Mouse (Mus musculus) cerebellum, adult 2 months (tissue): Measurements from ENCODE around the gene Cemip. TPM values are rescaled to one million over a fixed set of nuclear protein-coding genes. Genes with fewer than 3 reads are reported as not detected.
A peak's percentile ranks its signal among the peaks of the same experiment; 100 is the strongest.

Experiments
- DNase-seq, 2 experiments: peaks; one replicate each; pipeline ENCODE4 v3.0.0; 2021
- H3K27ac ChIP-seq: fragments of 200-500 bp; 2 replicates; pipeline ENCODE4 v1.5.1; 2012; ENCODE audit warnings: low read length, control low read depth, inconsistent platforms; ENCODE audit not compliant: insufficient read depth
- H3K27me3 ChIP-seq: fragments of 200-500 bp; 2 replicates; pipeline ENCODE4 v1.6.1; 2012; ENCODE audit warnings: inconsistent platforms, mild to moderate bottlenecking, low read length, moderate library complexity; ENCODE audit not compliant: control insufficient read depth, insufficient read depth
- H3K4me1 ChIP-seq: fragments of 200-500 bp; 2 replicates; pipeline ENCODE4 v1.6.1; 2011; ENCODE audit warnings: low read length; ENCODE audit not compliant: control insufficient read depth, insufficient read depth
- H3K4me3 ChIP-seq: fragments of 200-500 bp; replicated peaks from 2 replicates; pipeline ENCODE3; 2011; ENCODE audit warnings: mild to moderate bottlenecking, low read depth, low read length, control low read depth; ENCODE audit not compliant: insufficient read depth
- CTCF ChIP-seq: fragments of 200-500 bp; IDR thresholded peaks from 2 replicates; pipeline ENCODE4 v1.5.1; 2011; ENCODE audit warnings: low read depth, mild to moderate bottlenecking, control low read depth, low read length, moderate library complexity, borderline replicate concordance; ENCODE audit not compliant: insufficient read depth
- POLR2A ChIP-seq: fragments of 200-500 bp; IDR thresholded peaks from 2 replicates; pipeline ENCODE4 v1.6.1; 2011; ENCODE audit warnings: low read length, control low read depth, borderline replicate concordance; ENCODE audit not compliant: insufficient read depth
- WGBS: fragments of 180-500 bp; shearing (Covaris S2); methylation state at CpG from one replicate; pipeline ENCODE4 v1.1.7; 2018; 5-methylcytosine and 5-hydroxymethylcytosine counted together
- polyA plus RNA-seq: library from polyadenylated mRNA; depleted of rRNA; stranded (reverse); fragments of >200 nt; gene quantifications from 2 replicates; pipeline ENCODE4 v1.2.3, GENCODE M21; 2012

Cemip gene
- polyA plus RNA-seq, 1 experiment: 5.4 TPM

DNA sequence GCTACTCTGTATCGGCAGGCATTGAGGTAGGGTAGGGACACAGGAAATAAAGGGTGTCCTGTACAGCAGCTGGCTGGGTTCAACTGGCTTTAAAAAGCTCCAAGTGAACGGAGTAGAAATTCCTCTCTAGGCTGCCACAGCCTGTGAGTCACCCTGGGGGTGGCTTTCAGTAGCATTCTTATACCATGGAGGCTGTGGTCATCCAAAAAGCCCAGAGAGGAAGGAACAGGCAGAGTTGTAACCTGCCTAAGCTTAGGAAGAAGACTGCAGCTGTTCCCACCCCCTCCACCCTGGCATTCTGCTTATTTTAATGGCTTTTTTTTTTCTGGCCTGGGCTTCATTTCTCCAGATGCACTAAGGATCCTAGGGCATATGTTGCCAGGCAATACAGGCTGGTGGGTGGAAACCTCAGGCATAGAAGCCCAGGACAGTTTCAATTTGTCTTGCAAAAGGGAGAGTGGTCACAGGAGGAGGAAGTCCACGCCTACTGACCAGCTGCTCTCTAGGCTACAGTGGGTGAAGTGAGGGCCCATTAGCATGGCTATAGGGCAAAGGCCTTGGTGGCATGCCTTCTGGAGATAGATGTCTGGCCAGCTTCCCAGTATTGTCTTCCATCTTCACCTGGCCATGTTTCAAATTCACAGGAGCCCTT, 57.1 kb downstream of the Cemip start:
- DNase-seq: peak; percentile 58 to 80
- H3K27me3 ChIP-seq: no peaks in the 10 kb centered on the region
- no peak overlapping the region for H3K27ac ChIP-seq
- no peak overlapping the region for H3K4me3 ChIP-seq
- TF ChIP-seq POLR2A: no peak
- TF ChIP-seq CTCF: no peak
- WGBS: 55% methylated on average over 3 of the region's 3 CpGs
- peaks cover 24% of the 10 kb centered on the region for H3K4me1 ChIP-seq

DNA sequence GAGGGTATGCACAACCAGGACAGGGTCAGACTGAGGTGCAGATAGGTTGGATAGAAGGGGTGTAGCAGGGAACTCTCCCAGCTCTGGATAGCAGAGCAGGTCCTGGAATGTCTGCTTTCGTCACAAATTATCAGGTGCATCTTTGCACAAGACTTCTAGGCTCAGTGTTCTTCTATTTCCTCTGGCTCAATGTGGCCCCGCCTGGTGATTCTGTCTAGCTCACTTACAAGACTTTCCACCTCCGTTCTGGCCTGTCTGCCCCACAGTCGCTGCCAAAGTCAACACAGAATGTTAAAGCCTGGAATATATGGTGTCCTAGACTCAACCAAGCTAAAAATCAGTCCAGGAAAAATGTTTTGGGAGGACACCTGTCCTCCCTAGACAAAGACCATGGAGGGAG, 57.9 kb downstream of the Cemip start:
- no peak for DNase-seq
- TF ChIP-seq POLR2A: no peak
- no peak for TF ChIP-seq CTCF
- peaks cover 24% of the 10 kb centered on the region for H3K4me1 ChIP-seq
- no peaks in the 10 kb centered on the region for H3K27me3 ChIP-seq
- no peak overlapping the region for H3K4me3 ChIP-seq
- H3K27ac ChIP-seq: no peak overlapping the region
- WGBS: 82% methylated on average over 4 of the region's 4 CpGs

DNA sequence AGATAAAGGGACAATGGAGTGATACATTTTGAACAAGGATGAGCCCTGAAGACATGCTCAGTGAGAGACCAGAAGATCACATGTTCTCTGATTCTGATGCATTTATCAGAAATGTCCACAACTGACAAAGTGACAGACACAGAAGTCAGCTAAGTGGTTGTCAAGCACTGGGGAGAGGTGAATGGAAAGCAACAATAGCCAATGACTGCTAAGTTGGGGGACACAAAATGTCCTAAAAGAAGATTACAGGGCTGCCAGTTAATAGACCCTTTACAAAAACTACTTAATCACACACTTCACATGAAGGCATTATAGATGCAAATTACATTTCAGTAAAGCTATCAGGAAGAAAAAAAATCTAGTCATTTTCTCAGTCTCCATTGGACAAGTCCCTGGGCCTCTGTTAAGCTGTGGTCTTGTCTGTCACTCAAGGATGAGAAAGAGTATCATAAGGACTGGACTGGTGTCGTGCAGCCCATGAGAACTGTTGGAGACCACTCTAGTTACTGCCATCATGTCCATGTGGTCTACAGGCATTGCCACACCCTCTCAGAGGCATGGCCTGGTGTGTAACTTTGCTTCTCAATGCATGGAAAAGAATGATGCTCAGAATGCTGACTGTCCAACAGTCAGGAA, 59.2 kb downstream of the Cemip start:
- WGBS: 94% methylated on average over 1 of the region's 1 CpGs
- Histone ChIP-seq H3K4me3 (no peak overlapping the region), H3K4me1 (peaks cover 24% of the 10 kb centered on the region), H3K27me3 (no peaks in the 10 kb centered on the region), H3K27ac (no peak overlapping the region)
- DNase-seq: no peak
- no peak for TF ChIP-seq CTCF
- TF ChIP-seq POLR2A: no peak

DNA sequence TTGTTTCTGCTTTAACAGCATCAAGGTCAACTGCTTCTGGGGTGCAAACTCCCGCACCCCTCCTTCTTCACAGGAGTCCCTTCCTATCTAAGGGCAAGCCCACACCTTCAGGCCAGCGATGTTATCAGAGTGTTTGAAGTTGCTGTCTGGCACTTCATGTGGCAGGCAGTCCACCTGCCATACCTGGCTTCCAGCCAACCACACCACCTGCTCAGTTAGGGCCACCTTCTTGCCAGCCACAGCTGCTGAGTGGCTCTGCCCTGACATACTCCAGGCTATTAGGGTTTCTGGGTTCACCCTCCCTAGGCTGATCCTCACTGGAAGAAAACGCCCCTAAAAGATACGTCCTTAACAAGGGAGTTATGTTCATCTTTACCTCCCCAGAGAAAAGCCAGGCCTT, 60.2 kb downstream of the Cemip start:
- Histone ChIP-seq H3K27ac (no peak overlapping the region), H3K27me3 (no peaks in the 10 kb centered on the region), H3K4me1 (peaks cover 24% of the 10 kb centered on the region), H3K4me3 (no peak overlapping the region)
- WGBS: 40% methylated on average over 4 of the region's 4 CpGs
- DNase-seq: peak; percentile 83 to 86
- TF ChIP-seq POLR2A (no peak), CTCF (no peak)

DNA sequence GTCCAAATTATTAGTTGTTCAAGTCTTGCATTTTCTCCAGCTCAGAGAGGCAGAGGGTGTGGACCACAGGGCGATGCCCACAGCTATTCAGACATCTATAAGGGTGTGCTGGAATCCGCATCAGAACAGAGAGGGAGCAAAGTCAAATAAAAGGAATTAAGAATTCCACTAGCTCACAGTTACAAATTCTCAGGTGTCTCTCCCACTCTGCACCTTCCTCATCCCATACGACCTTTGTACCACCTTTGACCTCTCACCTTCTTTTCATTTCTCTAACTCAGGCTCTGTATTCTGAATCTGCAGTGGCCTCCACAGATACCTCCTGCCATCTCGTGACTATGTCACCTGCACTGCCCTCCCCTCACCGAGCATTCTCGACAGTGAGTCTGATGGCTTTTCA, 62.8 kb downstream of the Cemip start:
- no peaks in the 10 kb centered on the region for H3K27me3 ChIP-seq
- no peak overlapping the region for H3K4me3 ChIP-seq
- 89% methylated on average over 6 of the region's 6 CpGs for WGBS
- no peak for TF ChIP-seq CTCF
- TF ChIP-seq POLR2A: no peak
- H3K4me1 ChIP-seq: peaks cover 12% of the 10 kb centered on the region
- no peak for DNase-seq
- no peak overlapping the region for H3K27ac ChIP-seq

DNA sequence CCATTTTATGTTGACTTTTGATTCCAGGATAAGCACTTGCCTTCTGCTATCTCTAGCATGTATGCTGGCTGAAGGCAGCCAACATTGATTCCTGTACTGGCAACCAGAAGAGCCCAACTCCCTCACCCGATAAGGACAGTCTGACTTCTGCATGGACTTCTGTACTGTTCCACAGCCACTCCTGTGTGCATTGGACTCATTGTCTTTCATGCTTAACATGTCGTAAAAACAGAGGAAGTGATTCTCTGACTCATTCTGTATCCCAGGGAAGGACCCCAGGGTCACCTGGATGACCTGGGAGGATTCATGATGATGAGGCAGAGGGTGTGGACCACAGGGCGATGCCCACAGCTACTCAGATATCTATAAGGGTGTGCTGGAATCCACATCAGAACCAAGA, 63.8 kb downstream of the Cemip start:
- DNase-seq: no peak
- Histone ChIP-seq H3K4me1 (peaks cover 15% of the 10 kb centered on the region), H3K27ac (no peak overlapping the region), H3K4me3 (no peak overlapping the region), H3K27me3 (no peaks in the 10 kb centered on the region)
- WGBS: 91% methylated on average over 3 of the region's 3 CpGs
- no peak for TF ChIP-seq CTCF
- no peak for TF ChIP-seq POLR2A

DNA sequence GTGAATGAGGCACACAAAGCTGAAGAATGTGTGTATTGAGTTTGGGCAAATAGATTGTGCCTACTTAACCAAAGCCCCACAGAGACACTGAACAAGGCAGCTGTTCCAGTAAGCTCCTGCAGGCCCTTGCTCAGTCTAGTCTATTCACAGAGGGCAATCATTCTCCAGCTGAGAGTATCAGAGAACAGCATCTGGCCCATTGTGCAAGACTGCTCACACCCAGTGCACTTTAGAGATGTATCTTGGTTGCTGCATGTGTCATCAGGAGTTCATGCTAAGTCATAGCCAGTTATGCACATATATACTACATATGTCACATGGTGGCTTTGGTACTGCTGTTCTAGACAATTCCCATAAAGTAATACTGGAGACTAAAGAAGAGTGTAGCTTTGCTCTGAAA, 66.9 kb downstream of the Cemip start:
- DNase-seq: no peak
- peaks cover 8% of the 10 kb centered on the region for H3K4me1 ChIP-seq
- no peak for TF ChIP-seq POLR2A
- TF ChIP-seq CTCF: no peak

More for the DNA sequence above, 66.9 kb downstream of the Cemip start:
- Histone ChIP-seq H3K4me3 (no peak overlapping the region), H3K27ac (no peak overlapping the region), H3K27me3 (no peaks in the 10 kb centered on the region)
